Mouse (Mus musculus) layer of hippocampus, postnatal 10 days (tissue): ENCODE data around the gene Ubl7. TPM values are rescaled to one million over a fixed set of nuclear protein-coding genes. Genes with fewer than 3 reads are reported as not detected.

ENCODE experiments used
- total RNA-seq, 2 experiments: library from RNA; stranded (reverse); gene quantifications; 2 replicates each; pipeline ENCODE4 v1.2.3; 2021

Gene Ubl7
- total RNA-seq, 2 experiments from 2014 or later, result 95.3 to 98.4 TPM

Other genes with a start within 250 kb of the Ubl7 start
- not detected for gene Cyp1a2, start 227.3 kb upstream of the Ubl7 start, total RNA-seq
- under 1 TPM; 0.48 to 0.60 TPM for gene Cyp1a1, start 223.1 kb upstream of the Ubl7 start, total RNA-seq
- gene Edc3, start 202.4 kb upstream of the Ubl7 start, total RNA-seq, result 10 to 100 TPM; 14.6 to 16.0 TPM
- 10 to 100 TPM; 64.3 to 66.9 TPM for gene Clk3, start 145.1 kb upstream of the Ubl7 start, total RNA-seq
- 10 to 100 TPM; 10.0 to 11.8 TPM for gene Arid3b, start 74.2 kb upstream of the Ubl7 start, total RNA-seq
- gene Sema7a, start 29.1 kb downstream of the Ubl7 start, total RNA-seq, result 100 to 1,000 TPM; 100 to 104 TPM
- 1 to 10 TPM; 1.2 to 1.9 TPM for gene Cyp11a1, start 95.4 kb downstream of the Ubl7 start, total RNA-seq
- gene Stra6, start 152.8 kb downstream of the Ubl7 start, total RNA-seq, result 1 to 10 TPM; 9.0 TPM
- gene Ccdc33, start 207.8 kb downstream of the Ubl7 start, total RNA-seq, result 1 to 10 TPM; 1.0 to 2.0 TPM